8 mouse cellular contexts compared by ENCODE assay signal in the genomic region with DNA sequence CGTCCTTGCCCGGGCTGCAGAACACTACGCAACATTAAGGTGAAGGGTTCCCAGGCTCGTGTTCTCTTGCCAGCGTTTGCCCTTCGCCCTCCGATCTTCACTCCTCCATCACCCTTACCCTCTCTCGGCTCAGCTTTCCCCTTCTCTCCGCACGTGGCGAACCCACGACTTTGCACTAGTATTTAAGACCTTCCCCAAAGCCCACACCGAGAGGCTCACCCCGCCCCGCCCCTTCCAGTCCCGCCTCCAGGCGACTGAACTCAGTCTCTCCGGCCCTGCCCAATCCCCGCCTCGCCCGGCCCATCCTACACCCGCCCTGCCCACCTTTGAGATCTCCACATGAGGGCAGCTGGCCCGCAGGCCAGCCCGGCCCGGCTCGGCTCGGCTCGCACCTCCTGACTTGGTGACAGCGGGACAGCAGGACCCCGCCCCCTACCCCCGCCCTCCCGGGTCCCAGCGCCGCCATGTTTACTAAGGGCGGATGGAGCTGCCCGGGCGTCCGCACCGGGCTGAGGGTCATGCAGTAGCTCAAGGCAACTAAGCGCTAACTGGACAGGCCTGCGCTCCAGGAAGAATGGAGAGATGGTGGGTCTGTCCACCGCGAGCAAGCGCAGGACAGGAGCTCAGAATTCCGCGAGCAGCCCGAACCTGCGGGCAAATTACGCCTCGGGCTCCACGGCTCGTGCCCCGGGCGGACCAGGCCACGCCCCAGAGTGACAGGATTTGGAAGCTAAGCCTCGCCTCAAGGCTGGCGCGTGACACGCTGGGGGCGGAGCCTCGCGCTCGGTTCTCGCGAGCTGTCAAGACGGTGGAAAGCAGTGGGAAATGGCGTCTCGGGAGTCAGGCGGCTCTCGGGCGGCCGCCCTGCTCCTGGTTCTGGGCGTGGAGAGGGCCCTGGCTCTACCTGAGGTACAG. TPM values are rescaled to one million over a fixed set of nuclear protein-coding genes. Genes with fewer than 3 reads are reported as not detected.
A peak's percentile ranks its signal among the peaks of the same experiment; 100 is the strongest.
DNase-seq lines count a peak whose midpoint lies in the region; ATAC-seq and TF ChIP-seq lines count a peak whose summit lies in the region.

A gene (plus strand): TSS at position 465 of the 915 bp plus-strand sequence.

- H3K27me3 ChIP-seq in E14TG2a.4 (ENCODE audit: insufficient read depth, low read length), result 0 out of 2 replicates have a peak, but pooled peaks cover 2% of the 10 kb centered on the region
- H3K27me3 ChIP-seq in forebrain, embryonic 12.5 days, result no peaks in the 10 kb centered on the region
- no peaks in the 10 kb centered on the region for H3K27me3 ChIP-seq in heart, postnatal 0 days (ENCODE audit: control insufficient read depth, insufficient read depth, low read length)
- H3K27me3 ChIP-seq in liver, embryonic 16.5 days (ENCODE audit: control insufficient read depth, insufficient read depth, low read depth, low read length), result no peaks in the 10 kb centered on the region
- no peaks in the 10 kb centered on the region for H3K27me3 ChIP-seq in neural tube, embryonic 13.5 days
- no peaks in the 10 kb centered on the region for H3K27me3 ChIP-seq in testis, adult 2 months (ENCODE audit: control insufficient read depth, insufficient read depth, low read length)

- H3K9ac ChIP-seq in forebrain, embryonic 12.5 days, result peak within 1 kb of the TSS; percentile 79
- H3K9ac ChIP-seq in heart, postnatal 0 days (replicated peaks; ENCODE audit: low read depth, low read length), result peak within 1 kb of the TSS; percentile 86
- H3K9ac ChIP-seq in liver, embryonic 16.5 days (ENCODE audit: low read depth, low read length), result peak within 1 kb of the TSS; percentile 92
- H3K9ac ChIP-seq in neural tube, embryonic 13.5 days, result peak within 1 kb of the TSS; percentile 90

- H3K27ac ChIP-seq in forebrain, embryonic 12.5 days, result peak within 1 kb of the TSS; percentile 91
- peak within 1 kb of the TSS; percentile 98 for H3K27ac ChIP-seq in heart, postnatal 0 days (ENCODE audit: low read depth)
- H3K27ac ChIP-seq in liver, embryonic 16.5 days (ENCODE audit: low read length), result peak within 1 kb of the TSS; percentile 93
- H3K27ac ChIP-seq in neural tube, embryonic 13.5 days (replicated peaks), result peak within 1 kb of the TSS; percentile 93
- peak within 1 kb of the TSS; percentile 89 for H3K27ac ChIP-seq in testis, adult 2 months (ENCODE audit: control insufficient read depth, insufficient read depth, low read depth, low read length)

- WGBS in forebrain, embryonic 12.5 days, result under 1% methylated on average over 73 of the region's 73 CpGs
- WGBS in heart, postnatal 0 days, result under 1% methylated on average over 71 of the region's 73 CpGs
- under 1% methylated on average over 73 of the region's 73 CpGs for WGBS in liver, embryonic 16.5 days (ENCODE audit: insufficient replicate concordance)
- WGBS in neural tube, embryonic 13.5 days, result under 1% methylated on average over 73 of the region's 73 CpGs

- ATAC-seq in forebrain, embryonic 12.5 days (ENCODE audit: low FRiP score), result peak; percentile 97
- ATAC-seq in heart, postnatal 0 days (ENCODE audit: insufficient read depth, low read depth), result peak; percentile 94
- peak; percentile 95 for ATAC-seq in liver, embryonic 16.5 days (ENCODE audit: low read depth)
- peak; percentile 98 for ATAC-seq in neural tube, embryonic 13.5 days (ENCODE audit: low read depth)

- no peak for TF ChIP-seq CTCF in E14TG2a.4 (conservative IDR thresholded peaks at IDR 0.05; ENCODE audit: low read length)
- peak; percentile 20 for TF ChIP-seq CTCF in heart, postnatal 0 days (IDR thresholded peaks at IDR 0.05; ENCODE audit: low read depth)
- TF ChIP-seq CTCF in testis, adult 2 months (IDR thresholded peaks at IDR 0.05; ENCODE audit: control insufficient read depth, insufficient read depth, insufficient replicate concordance, low read depth, low read length), result no peak

- peak; percentile 97 for DNase-seq in c-Kit-positive CD71-positive TER-119-positive erythroid progenitor cells, embryonic 14.5 days (ENCODE audit: low spot score)
- DNase-seq in heart, postnatal 0 days (ENCODE audit: low spot score), result peak; percentile 97
- peak; percentile 99 to 100 for DNase-seq in kidney, postnatal 4 days

- H3K4me1 ChIP-seq in E14TG2a.4 (replicated peaks; ENCODE audit: low read depth, low read length), result peaks cover 29% of the 10 kb centered on the region
- H3K4me1 ChIP-seq in forebrain, embryonic 12.5 days, result peaks cover 7% of the 10 kb centered on the region
- H3K4me1 ChIP-seq in heart, postnatal 0 days (ENCODE audit: control insufficient read depth, insufficient read depth), result peaks cover 4% of the 10 kb centered on the region; the same call in 1 of the 2 replicates
- H3K4me1 ChIP-seq in liver, embryonic 16.5 days (ENCODE audit: control insufficient read depth, low read depth, low read length), result peaks cover 15% of the 10 kb centered on the region
- H3K4me1 ChIP-seq in neural tube, embryonic 13.5 days (replicated peaks), result peaks cover 15% of the 10 kb centered on the region
- peaks cover 5% of the 10 kb centered on the region for H3K4me1 ChIP-seq in testis, adult 2 months (ENCODE audit: control insufficient read depth, insufficient read depth, low read length)

- peaks cover 39% of the 10 kb centered on the region for H3K36me3 ChIP-seq in E14TG2a.4 (ENCODE audit: insufficient read depth, low read length)
- peaks cover 7% of the 10 kb centered on the region; the same call in 1 of the 2 replicates for H3K36me3 ChIP-seq in forebrain, embryonic 12.5 days (replicated peaks)
- H3K36me3 ChIP-seq in heart, postnatal 0 days (replicated peaks; ENCODE audit: control insufficient read depth, insufficient read depth, low read length), result 0 out of 2 replicates have a peak, but pooled peaks cover 20% of the 10 kb centered on the region
- H3K36me3 ChIP-seq in liver, embryonic 16.5 days (ENCODE audit: control insufficient read depth, insufficient read depth), result no peaks in the 10 kb centered on the region
- H3K36me3 ChIP-seq in neural tube, embryonic 13.5 days, result peaks cover 28% of the 10 kb centered on the region
- H3K36me3 ChIP-seq in testis, adult 2 months (ENCODE audit: control insufficient read depth, insufficient read depth, low read length), result no peaks in the 10 kb centered on the region

- TF ChIP-seq EP300 in heart, postnatal 0 days (IDR thresholded peaks at IDR 0.05; ENCODE audit: low read depth), result peak; percentile 79; the same call in 1 of the 2 replicates

- peak; percentile 96 for TF ChIP-seq POLR2A in testis, adult 2 months (IDR thresholded peaks at IDR 0.05; ENCODE audit: control insufficient read depth, low read depth, low read length)

- H3K4me3 ChIP-seq in E14TG2a.4 (replicated peaks; ENCODE audit: low read length), result peak within 1 kb of the TSS; percentile 93
- peak within 1 kb of the TSS; percentile 66 for H3K4me3 ChIP-seq in forebrain, embryonic 12.5 days (replicated peaks)
- peak within 1 kb of the TSS; percentile 83 for H3K4me3 ChIP-seq in heart, postnatal 0 days (ENCODE audit: low read depth, low read length)
- H3K4me3 ChIP-seq in liver, embryonic 16.5 days (ENCODE audit: low read depth, low read length), result peak within 1 kb of the TSS; percentile 92
- H3K4me3 ChIP-seq in neural tube, embryonic 13.5 days, result peak within 1 kb of the TSS; percentile 73
- H3K4me3 ChIP-seq in testis, adult 2 months (ENCODE audit: control insufficient read depth, low read depth, low read length), result peak within 1 kb of the TSS; percentile 91

- H3K9me3 ChIP-seq in E14TG2a.4 (ENCODE audit: low read length), result no peaks in the 10 kb centered on the region
- no peaks in the 10 kb centered on the region for H3K9me3 ChIP-seq in forebrain, embryonic 12.5 days
- no peaks in the 10 kb centered on the region for H3K9me3 ChIP-seq in heart, postnatal 0 days (replicated peaks; ENCODE audit: control insufficient read depth, low read length)
- no peaks in the 10 kb centered on the region for H3K9me3 ChIP-seq in liver, embryonic 16.5 days (replicated peaks; ENCODE audit: control insufficient read depth, low read length)
- H3K9me3 ChIP-seq in neural tube, embryonic 13.5 days, result no peaks in the 10 kb centered on the region

- peak within 1 kb of the TSS; percentile 62 for H3K4me2 ChIP-seq in forebrain, embryonic 12.5 days
- peak within 1 kb of the TSS; percentile 94 for H3K4me2 ChIP-seq in heart, postnatal 0 days (ENCODE audit: low read depth, low read length)
- peak within 1 kb of the TSS; percentile 96 for H3K4me2 ChIP-seq in liver, embryonic 16.5 days (ENCODE audit: low read depth, low read length)
- H3K4me2 ChIP-seq in neural tube, embryonic 13.5 days, result peak within 1 kb of the TSS; percentile 80

RNA-seq across cellular contexts. Expression of the gene that starts here (rescaled TPM):
- polyA plus RNA-seq in forebrain, embryonic 12.5 days (2016; fragmentation: Nextera tagmentation; extraction: Ambion mirVana), result 96.6 and 100 TPM in 2 replicates
- total RNA-seq in heart, postnatal 0 days (2014; rRNA removed; ENCODE audit: low replicate concordance), result 141 and 177 TPM in 2 replicates
- 166 and 176 TPM in 2 replicates for polyA plus RNA-seq in heart, postnatal 0 days (2015; fragmentation: Nextera tagmentation; extraction: Ambion mirVana)
- polyA plus RNA-seq in liver, embryonic 16.5 days (2015; fragmentation: Nextera tagmentation; extraction: Ambion mirVana), result 63.8 and 67.9 TPM in 2 replicates
- 154 and 183 TPM in 2 replicates for polyA plus RNA-seq in neural tube, embryonic 13.5 days (2015; fragmentation: Nextera tagmentation; extraction: Ambion mirVana)
- polyA plus RNA-seq in testis, adult 2 months (2012; rRNA removed), result 38.7 and 47.7 TPM in 2 replicates

Comparison
In these comparisons a context has a peak if more than half of its experiments do, and no peak if none do; other contexts are left out.
1. Peak in every context shown above with its lines: DNase-seq, ATAC-seq, H3K4me3 ChIP-seq and H3K27ac ChIP-seq.